Mouse (Mus musculus) MEL (cell line): Measurements from ENCODE around the gene Tbxas1.

ENCODE experiments used
- CTCF ChIP-seq, 3 experiments: IDR thresholded peaks in 2 of 3; conservative IDR thresholded peaks in 1 of 3; 2 replicates each; pipeline ENCODE4 v1.5.1; 2011 to 2012; ENCODE audit warnings: low read length in 3 of 3, low read depth in 2 of 3, mild to moderate bottlenecking in 2 of 3, improper control_type of control experiment in 1 of 3, inconsistent platforms in 1 of 3, mixed read lengths in 1 of 3, moderate library complexity in 1 of 3; ENCODE audit not compliant: control insufficient read depth in 1 of 3, insufficient read depth in 1 of 3, poor library complexity in 1 of 3, severe bottlenecking in 1 of 3
- EP300 ChIP-seq, 2 experiments: IDR thresholded peaks; 2 replicates each; pipeline ENCODE4 v1.6.1; 2011; ENCODE audit warnings: improper control_type of control experiment in 2 of 2, low read length in 2 of 2, low read depth in 1 of 2, mild to moderate bottlenecking in 1 of 2
- KAT2A ChIP-seq: conservative IDR thresholded peaks from 2 replicates; pipeline ENCODE4 v1.6.1; 2012; ENCODE audit warnings: low read depth, low read length, improper control_type of control experiment, inconsistent platforms
- MAZ ChIP-seq: IDR thresholded peaks from 2 replicates; pipeline ENCODE4 v1.6.1; 2012; ENCODE audit warnings: low read depth, mild to moderate bottlenecking, inconsistent platforms, low read length, improper control_type of control experiment
- MYB ChIP-seq: IDR thresholded peaks from 2 replicates; pipeline ENCODE4 v1.6.1; 2011; ENCODE audit warnings: mild to moderate bottlenecking, low read depth, low read length, improper control_type of control experiment
- NRF1 ChIP-seq: IDR thresholded peaks from 2 replicates; pipeline ENCODE4 v1.6.1; 2014; ENCODE audit warnings: low read depth, mild to moderate bottlenecking, inconsistent platforms, low read length, improper control_type of control experiment, moderate library complexity; ENCODE audit not compliant: poor library complexity, insufficient read depth, severe bottlenecking
- POLR2A ChIP-seq, 2 experiments: IDR thresholded peaks; 2 replicates each; pipeline ENCODE4 v1.6.1; 2011 to 2012; ENCODE audit warnings: low read length in 2 of 2, mild to moderate bottlenecking in 2 of 2, control low read depth in 1 of 2, improper control_type of control experiment in 1 of 2, low read depth in 1 of 2, moderate library complexity in 1 of 2; ENCODE audit not compliant: control insufficient read depth in 1 of 2, insufficient read depth in 1 of 2, poor library complexity in 1 of 2
- USF1 ChIP-seq: IDR thresholded peaks from 2 replicates; pipeline ENCODE4 v1.6.1; 2014; ENCODE audit warnings: low read depth, mild to moderate bottlenecking, inconsistent platforms, low read length, improper control_type of control experiment, moderate library complexity
- ZC3H11A ChIP-seq: IDR thresholded peaks from 2 replicates; pipeline ENCODE4 v1.6.1; 2012; ENCODE audit warnings: low read depth, mild to moderate bottlenecking, inconsistent platforms, low read length, improper control_type of control experiment

DNA sequence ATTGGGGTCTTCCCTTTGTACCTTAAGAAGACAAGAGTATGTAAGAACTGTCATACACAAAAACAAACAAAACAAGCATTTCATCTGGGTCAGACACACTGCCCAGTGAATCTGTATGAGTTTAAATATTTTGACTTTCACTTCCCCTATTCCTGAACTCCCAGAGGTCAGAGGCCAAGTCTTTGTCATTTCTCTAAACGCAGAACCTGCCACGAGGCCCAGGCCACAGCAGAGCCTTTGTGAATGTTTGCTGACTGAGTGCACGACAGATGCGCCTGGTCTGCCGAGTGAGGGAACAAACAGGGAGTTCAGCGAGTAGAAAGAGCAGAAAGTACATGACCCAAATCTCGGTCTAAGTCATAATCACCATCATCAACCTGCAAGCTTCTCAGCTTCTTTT is 4.2 kb upstream of the Tbxas1 start:
- TF ChIP-seq KAT2A, result no peak
- TF ChIP-seq ZC3H11A, result no peak
- no peak for TF ChIP-seq MYB
- TF ChIP-seq EP300 (IDR thresholded peaks at IDR 0.05; ENCODE audit: low read depth in 1 of 2, low read length in 2 of 2), result no peak
- no peak for TF ChIP-seq CTCF (IDR thresholded peaks at IDR 0.05 in 2 of 3, conservative IDR thresholded peaks at IDR 0.05 in 1 of 3; ENCODE audit: control insufficient read depth in 1 of 3, insufficient read depth in 1 of 3, low read depth in 2 of 3, low read length in 3 of 3, poor library complexity in 1 of 3, severe bottlenecking in 1 of 3)
- no peak for TF ChIP-seq POLR2A (IDR thresholded peaks at IDR 0.05; ENCODE audit: control insufficient read depth in 1 of 2, insufficient read depth in 1 of 2, low read depth in 1 of 2, low read length in 2 of 2, poor library complexity in 1 of 2)
- no peak for TF ChIP-seq MAZ
- TF ChIP-seq NRF1, result no peak
- TF ChIP-seq USF1, result no peak
